Mouse (Mus musculus): Measurements from ENCODE around the gene Add3. TPM values are rescaled to one million over a fixed set of nuclear protein-coding genes. Genes with fewer than 3 reads are reported as not detected.

Gene Add3
- polyA plus RNA-seq, 1 experiment from 2014 or later = 49.7 TPM

GRCm38 (mm10) chr19:53107361-53108247 lies 32.6 kb upstream of the Add3 start:
- no peak overlapping the region for H3K4me2 ChIP-seq
- 88% methylated on average over 18 of the region's 18 CpGs for WGBS
- no peak overlapping the region for H3K27ac ChIP-seq (ENCODE audit: low read depth, low read length)
- no peaks in the 10 kb centered on the region for H3K27me3 ChIP-seq (ENCODE audit: control insufficient read depth, insufficient read depth, low read length)
- H3K36me3 ChIP-seq (ENCODE audit: control insufficient read depth, insufficient read depth, low read length) = no peaks in the 10 kb centered on the region
- ATAC-seq (ENCODE audit: low FRiP score) (no peak), DNase-seq (ENCODE audit: low spot score, missing footprints) (peak; percentile 54)
- no peaks in the 10 kb centered on the region for H3K9me3 ChIP-seq (ENCODE audit: control insufficient read depth, low read length)
- H3K9ac ChIP-seq (ENCODE audit: low read length) = no peak overlapping the region
- H3K4me1 ChIP-seq (ENCODE audit: control insufficient read depth, insufficient read depth, low read length) = peaks cover 3% of the 10 kb centered on the region; the same call in 1 of the 2 replicates
- H3K4me3 ChIP-seq (ENCODE audit: low read depth, low read length) = no peak overlapping the region

GRCm38 (mm10) chr19:53111996-53112590 lies 28.1 kb upstream of the Add3 start:
- H3K27me3 ChIP-seq (ENCODE audit: control insufficient read depth, insufficient read depth, low read length) = no peaks in the 10 kb centered on the region
- H3K4me1 ChIP-seq (ENCODE audit: control insufficient read depth, insufficient read depth, low read length) = no peaks in the 10 kb centered on the region
- no peak overlapping the region for H3K27ac ChIP-seq (ENCODE audit: low read depth, low read length)
- H3K9me3 ChIP-seq (ENCODE audit: control insufficient read depth, low read length) = no peaks in the 10 kb centered on the region
- no peak overlapping the region for H3K4me3 ChIP-seq (ENCODE audit: low read depth, low read length)
- 66% methylated on average over 7 of the region's 7 CpGs for WGBS
- ATAC-seq (ENCODE audit: low FRiP score) (no peak), DNase-seq (ENCODE audit: low spot score, missing footprints) (peak; percentile 64)
- no peak overlapping the region for H3K4me2 ChIP-seq
- no peaks in the 10 kb centered on the region for H3K36me3 ChIP-seq (ENCODE audit: control insufficient read depth, insufficient read depth, low read length)
- no peak overlapping the region for H3K9ac ChIP-seq (ENCODE audit: low read length)

GRCm38 (mm10) chr19:53119255-53119795 lies 20.9 kb upstream of the Add3 start:
- Histone ChIP-seq H3K27ac (ENCODE audit: low read depth, low read length) (no peak overlapping the region), H3K4me2 (no peak overlapping the region), H3K27me3 (ENCODE audit: control insufficient read depth, insufficient read depth, low read length) (no peaks in the 10 kb centered on the region), H3K9me3 (ENCODE audit: control insufficient read depth, low read length) (no peaks in the 10 kb centered on the region), H3K4me1 (ENCODE audit: control insufficient read depth, insufficient read depth, low read length) (no peaks in the 10 kb centered on the region), H3K9ac (ENCODE audit: low read length) (no peak overlapping the region), H3K4me3 (ENCODE audit: low read depth, low read length) (no peak overlapping the region), H3K36me3 (ENCODE audit: control insufficient read depth, insufficient read depth, low read length) (no peaks in the 10 kb centered on the region)
- DNase-seq (ENCODE audit: low spot score, missing footprints) (peak; percentile 53), ATAC-seq (ENCODE audit: low FRiP score) (no peak)
- 91% methylated on average over 8 of the region's 8 CpGs for WGBS

- ATAC-seq (ENCODE audit: low FRiP score) (no peak), DNase-seq (ENCODE audit: low spot score, missing footprints) (peak; percentile 39)
- Histone ChIP-seq H3K9ac (ENCODE audit: low read length) (no peak overlapping the region), H3K4me2 (no peak overlapping the region), H3K27ac (ENCODE audit: low read depth, low read length) (no peak overlapping the region), H3K27me3 (ENCODE audit: control insufficient read depth, insufficient read depth, low read length) (no peaks in the 10 kb centered on the region), H3K36me3 (ENCODE audit: control insufficient read depth, insufficient read depth, low read length) (no peaks in the 10 kb centered on the region), H3K9me3 (ENCODE audit: control insufficient read depth, low read length) (no peaks in the 10 kb centered on the region), H3K4me3 (ENCODE audit: low read depth, low read length) (no peak overlapping the region), H3K4me1 (ENCODE audit: control insufficient read depth, insufficient read depth, low read length) (no peaks in the 10 kb centered on the region)
- 78% methylated on average over 3 of the region's 3 CpGs for WGBS
These were observed 19.8 kb upstream of the Add3 start for GRCm38 (mm10) chr19:53120483-53120882.

- Histone ChIP-seq H3K4me3 (ENCODE audit: low read depth, low read length) (no peak overlapping the region), H3K27me3 (ENCODE audit: control insufficient read depth, insufficient read depth, low read length) (no peaks in the 10 kb centered on the region), H3K9me3 (ENCODE audit: control insufficient read depth, low read length) (no peaks in the 10 kb centered on the region), H3K4me1 (ENCODE audit: control insufficient read depth, insufficient read depth, low read length) (no peaks in the 10 kb centered on the region), H3K9ac (ENCODE audit: low read length) (no peak overlapping the region), H3K36me3 (ENCODE audit: control insufficient read depth, insufficient read depth, low read length) (no peaks in the 10 kb centered on the region), H3K4me2 (no peak overlapping the region), H3K27ac (ENCODE audit: low read depth, low read length) (no peak overlapping the region)
- peak; percentile 61 for DNase-seq (ENCODE audit: low spot score, missing footprints)
- no peak for ATAC-seq (ENCODE audit: low FRiP score)
- 84% methylated on average over 6 of the region's 6 CpGs for WGBS
These were observed 17.5 kb upstream of the Add3 start for GRCm38 (mm10) chr19:53122641-53123241.

GRCm38 (mm10) chr19:53123301-53123700 lies 16.9 kb upstream of the Add3 start:
- WGBS = 62% methylated on average over 5 of the region's 5 CpGs
- Histone ChIP-seq H3K4me3 (ENCODE audit: low read depth, low read length) (no peak overlapping the region), H3K27me3 (ENCODE audit: control insufficient read depth, insufficient read depth, low read length) (no peaks in the 10 kb centered on the region), H3K9me3 (ENCODE audit: control insufficient read depth, low read length) (no peaks in the 10 kb centered on the region), H3K9ac (ENCODE audit: low read length) (no peak overlapping the region), H3K4me2 (no peak overlapping the region), H3K4me1 (ENCODE audit: control insufficient read depth, insufficient read depth, low read length) (no peaks in the 10 kb centered on the region), H3K27ac (ENCODE audit: low read depth, low read length) (no peak overlapping the region), H3K36me3 (ENCODE audit: control insufficient read depth, insufficient read depth, low read length) (no peaks in the 10 kb centered on the region)
- no peak for ATAC-seq (ENCODE audit: low FRiP score)
- no peak for DNase-seq (ENCODE audit: low spot score, missing footprints)

- H3K9ac ChIP-seq (ENCODE audit: low read length) = no peak overlapping the region
- no peak overlapping the region for H3K4me3 ChIP-seq (ENCODE audit: low read depth, low read length)
- no peak overlapping the region for H3K27ac ChIP-seq (ENCODE audit: low read depth, low read length)
- no peaks in the 10 kb centered on the region for H3K9me3 ChIP-seq (ENCODE audit: control insufficient read depth, low read length)
- no peaks in the 10 kb centered on the region for H3K27me3 ChIP-seq (ENCODE audit: control insufficient read depth, insufficient read depth, low read length)
- WGBS = 82% methylated on average over 2 of the region's 2 CpGs
- no peak for DNase-seq (ENCODE audit: low spot score, missing footprints)
- no peaks in the 10 kb centered on the region for H3K36me3 ChIP-seq (ENCODE audit: control insufficient read depth, insufficient read depth, low read length)
- no peaks in the 10 kb centered on the region for H3K4me1 ChIP-seq (ENCODE audit: control insufficient read depth, insufficient read depth, low read length)
- no peak overlapping the region for H3K4me2 ChIP-seq
- no peak for ATAC-seq (ENCODE audit: low FRiP score)
These were observed 14.6 kb upstream of the Add3 start for GRCm38 (mm10) chr19:53125679-53126078.

GRCm38 (mm10) chr19:53126546-53126945 lies 13.7 kb upstream of the Add3 start:
- 87% methylated on average over 4 of the region's 4 CpGs for WGBS
- Histone ChIP-seq H3K27ac (ENCODE audit: low read depth, low read length) (no peak overlapping the region), H3K9me3 (ENCODE audit: control insufficient read depth, low read length) (no peaks in the 10 kb centered on the region), H3K4me1 (ENCODE audit: control insufficient read depth, insufficient read depth, low read length) (no peaks in the 10 kb centered on the region), H3K27me3 (ENCODE audit: control insufficient read depth, insufficient read depth, low read length) (no peaks in the 10 kb centered on the region), H3K36me3 (ENCODE audit: control insufficient read depth, insufficient read depth, low read length) (no peaks in the 10 kb centered on the region), H3K4me2 (no peak overlapping the region), H3K9ac (ENCODE audit: low read length) (no peak overlapping the region), H3K4me3 (ENCODE audit: low read depth, low read length) (no peak overlapping the region)
- DNase-seq (ENCODE audit: low spot score, missing footprints) = no peak
- no peak for ATAC-seq (ENCODE audit: low FRiP score)

Data from midbrain, embryonic 11.5 days (tissue).